Mouse (Mus musculus) embryo, embryonic 11.5 days (tissue): ENCODE measurements around the gene Psma6.
"Not testable (repeated sequence)": the region's sequence is repeated elsewhere in the genome, so short reads cannot be mapped to it uniquely, and the experiment has no call there.

Experiments used
- DNase-seq: peaks from one replicate; pipeline ENCODE4 v3.0.0-alpha.2; 2012; ENCODE audit warnings: low read depth, low spot score

Gene Psma6

GRCm38 (mm10) chr12:55384023-55384749 is at the start of gene Psma6:
Psma6 (plus strand) TSS chr12:55384222.
- DNase-seq: no peak

- not testable (repeated sequence) for DNase-seq
Observed at GRCm38 (mm10) chr12:55338490-55338889, 45.5 kb upstream of the Psma6 start.

GRCm38 (mm10) chr12:55343045-55343444 is 41.0 kb upstream of the Psma6 start:
- DNase-seq: not testable (repeated sequence)

GRCm38 (mm10) chr12:55343998-55344397 is 40.0 kb upstream of the Psma6 start:
- no peak for DNase-seq

GRCm38 (mm10) chr12:55344583-55344982 is 39.4 kb upstream of the Psma6 start:
- no peak for DNase-seq

- DNase-seq: no peak
Observed at GRCm38 (mm10) chr12:55353423-55353822, 30.6 kb upstream of the Psma6 start.

GRCm38 (mm10) chr12:55354904-55355303 is 29.1 kb upstream of the Psma6 start:
- DNase-seq: peak; percentile 17

- no peak for DNase-seq
Observed at GRCm38 (mm10) chr12:55357303-55357702, 26.7 kb upstream of the Psma6 start.

GRCm38 (mm10) chr12:55360929-55361328 is 23.1 kb upstream of the Psma6 start:
- DNase-seq: no peak

GRCm38 (mm10) chr12:55365083-55365482 is 18.9 kb upstream of the Psma6 start:
- no peak for DNase-seq

GRCm38 (mm10) chr12:55372424-55373055 is 11.5 kb upstream of the Psma6 start:
- no peak for DNase-seq

GRCm38 (mm10) chr12:55376956-55377609 is 6.9 kb upstream of the Psma6 start:
- DNase-seq: no peak

- no peak for DNase-seq
Observed at GRCm38 (mm10) chr12:55377610-55377980, 6.4 kb upstream of the Psma6 start.

GRCm38 (mm10) chr12:55384826-55385225 is 804 bp downstream of the Psma6 start:
- no peak for DNase-seq

GRCm38 (mm10) chr12:55385931-55386330 is 1.9 kb downstream of the Psma6 start:
- no peak for DNase-seq

GRCm38 (mm10) chr12:55386456-55386855 is 2.4 kb downstream of the Psma6 start:
- DNase-seq: no peak

- no peak for DNase-seq
Observed at GRCm38 (mm10) chr12:55387083-55387787, 3.2 kb downstream of the Psma6 start.

GRCm38 (mm10) chr12:55387788-55388465 is 3.9 kb downstream of the Psma6 start:
- DNase-seq: no peak

- no peak for DNase-seq
Observed at GRCm38 (mm10) chr12:55388478-55388877, 4.5 kb downstream of the Psma6 start.

GRCm38 (mm10) chr12:55389132-55390081 is 5.4 kb downstream of the Psma6 start:
- DNase-seq: no peak
